Mouse (Mus musculus) c-Kit-negative CD71-positive TER-119-positive erythroid progenitor cells, embryonic 14.5 days (primary cell): ENCODE data around the gene Stxbp2.
"Not testable (repeated sequence)": the region's sequence is repeated elsewhere in the genome, so short reads cannot be mapped to it uniquely, and the experiment has no call there.

Experiments used
- DNase-seq: peaks from one replicate; pipeline ENCODE4 v3.0.0-alpha.2; 2013; ENCODE audit warnings: low read depth, low spot score

Stxbp2 gene

GRCm38 (mm10) chr8:3630647-3631477 lies at the start of gene Stxbp2:
Gene Stxbp2 (plus strand): TSS chr8:3630955.
- DNase-seq = peak; percentile 72

- not testable (repeated sequence) for DNase-seq
Observed at GRCm38 (mm10) chr8:3581961-3582360, 48.8 kb upstream of the Stxbp2 start.

- no peak for DNase-seq
Observed at GRCm38 (mm10) chr8:3586452-3586851, 44.3 kb upstream of the Stxbp2 start.

GRCm38 (mm10) chr8:3586993-3587390 lies 43.8 kb upstream of the Stxbp2 start, which contains the start of gene Camsap3:
Gene Camsap3 (plus strand): TSS chr8:3587293.
- DNase-seq = no peak

GRCm38 (mm10) chr8:3587391-3588257 lies 43.1 kb upstream of the Stxbp2 start:
- peak; percentile 20 for DNase-seq

GRCm38 (mm10) chr8:3588258-3588633 lies 42.5 kb upstream of the Stxbp2 start:
- no peak for DNase-seq

GRCm38 (mm10) chr8:3593470-3593869 lies 37.3 kb upstream of the Stxbp2 start:
- DNase-seq = no peak

GRCm38 (mm10) chr8:3594466-3594865 lies 36.3 kb upstream of the Stxbp2 start:
- no peak for DNase-seq

GRCm38 (mm10) chr8:3598054-3598453 lies 32.7 kb upstream of the Stxbp2 start:
- no peak for DNase-seq

- no peak for DNase-seq
Observed at GRCm38 (mm10) chr8:3599219-3599618, 31.5 kb upstream of the Stxbp2 start.

GRCm38 (mm10) chr8:3600401-3600800 lies 30.4 kb upstream of the Stxbp2 start:
- no peak for DNase-seq

- no peak for DNase-seq
Observed at GRCm38 (mm10) chr8:3603439-3603838, 27.3 kb upstream of the Stxbp2 start.

GRCm38 (mm10) chr8:3606593-3606992 lies 24.2 kb upstream of the Stxbp2 start:
- DNase-seq = no peak

- DNase-seq = no peak
Observed at GRCm38 (mm10) chr8:3607822-3608221, 22.9 kb upstream of the Stxbp2 start.

GRCm38 (mm10) chr8:3609046-3609815 lies 21.5 kb upstream of the Stxbp2 start:
- no peak for DNase-seq

GRCm38 (mm10) chr8:3609816-3610150 lies 21.0 kb upstream of the Stxbp2 start:
- DNase-seq = no peak

GRCm38 (mm10) chr8:3621199-3621970 lies 9.4 kb upstream of the Stxbp2 start, which contains the start of the genes Xab2 and Pet100:
Gene Xab2 (minus strand): TSS chr8:3621316.
Gene Pet100 (plus strand): TSS chr8:3621548.
- DNase-seq = peak; percentile 99

- DNase-seq = no peak
Observed at GRCm38 (mm10) chr8:3622119-3622518, 8.6 kb upstream of the Stxbp2 start.

- DNase-seq = no peak
Observed at GRCm38 (mm10) chr8:3625445-3625844, 5.3 kb upstream of the Stxbp2 start, which contains the start of gene Pcp2. Gene Pcp2 (minus strand): TSS chr8:3625545.

- no peak for DNase-seq
Observed at GRCm38 (mm10) chr8:3626971-3627370, 3.8 kb upstream of the Stxbp2 start.

GRCm38 (mm10) chr8:3628014-3628413 lies 2.7 kb upstream of the Stxbp2 start:
- no peak for DNase-seq
